Mouse (Mus musculus): ENCODE measurements around the gene Fut1.

The Fut1 gene

DNA sequence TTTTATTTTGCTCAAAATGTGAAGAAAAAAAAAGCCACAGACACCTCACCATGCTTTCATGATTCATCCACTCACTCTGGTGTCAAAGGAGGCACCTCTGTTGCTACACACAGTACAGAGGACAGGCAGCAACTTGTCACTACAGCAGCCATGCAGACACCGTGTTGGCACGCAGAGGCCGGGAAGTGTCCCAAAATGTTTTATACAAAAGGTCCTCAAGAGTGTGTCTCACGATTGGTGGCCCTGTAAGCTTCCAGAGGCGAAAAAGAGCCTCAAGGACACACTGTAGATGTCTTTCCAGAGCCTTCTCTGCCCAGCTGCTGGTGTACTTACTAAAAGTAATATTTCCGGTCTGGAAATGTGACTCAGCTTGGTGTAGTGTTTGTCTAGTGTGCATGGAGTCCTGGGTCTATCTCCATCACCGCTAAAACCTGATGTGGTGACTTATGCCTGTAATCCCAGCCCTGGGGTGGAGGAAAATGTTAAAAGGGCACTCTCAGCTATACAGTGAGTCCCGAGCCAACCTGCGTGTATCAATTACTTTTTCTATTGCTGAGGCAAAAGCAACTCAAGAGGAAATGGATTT, 11.3 kb upstream of the Fut1 start:
- peak; percentile 83 for DNase-seq

DNA sequence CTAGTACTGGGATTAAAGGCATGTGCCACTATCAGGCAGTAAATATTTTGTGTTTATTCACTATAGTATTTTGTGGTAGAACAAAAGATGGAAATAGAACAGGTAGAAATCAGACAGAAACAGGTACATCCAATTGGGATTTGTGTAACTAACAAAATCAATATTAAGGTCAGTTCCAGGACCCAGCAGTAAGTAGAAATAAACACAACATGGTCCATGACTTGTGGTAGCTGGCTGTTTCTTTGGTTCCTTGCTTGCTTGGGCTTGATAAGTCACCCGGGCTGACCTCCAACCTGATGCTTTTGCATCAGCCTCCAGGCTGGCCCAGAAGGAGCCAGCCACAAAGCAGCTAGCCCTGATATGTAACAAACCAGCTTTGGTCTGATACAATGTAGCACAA, 7.6 kb upstream of the Fut1 start:
- no peak for DNase-seq

DNA sequence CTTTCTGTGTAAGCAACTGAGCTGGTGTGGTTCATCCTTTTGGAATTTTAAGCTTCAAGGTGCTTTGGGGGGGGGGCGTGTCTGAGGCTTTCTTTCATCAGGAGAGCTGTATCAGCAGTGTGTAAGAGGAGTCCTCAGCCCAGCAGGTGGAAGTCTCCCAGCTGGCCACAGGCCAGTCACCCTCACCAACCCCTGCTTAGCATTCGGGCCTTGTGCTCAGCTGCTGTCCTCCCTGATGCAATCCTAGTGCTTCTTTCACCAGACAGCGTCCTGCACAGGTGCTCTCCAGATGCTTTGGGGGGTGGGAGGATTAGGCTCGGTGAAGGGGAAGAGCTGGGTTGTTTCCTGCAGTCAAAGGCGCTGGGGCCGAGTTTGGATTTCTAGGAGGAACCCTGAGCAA, 812 bp upstream of the Fut1 start:
- DNase-seq = peak; percentile 85

DNA sequence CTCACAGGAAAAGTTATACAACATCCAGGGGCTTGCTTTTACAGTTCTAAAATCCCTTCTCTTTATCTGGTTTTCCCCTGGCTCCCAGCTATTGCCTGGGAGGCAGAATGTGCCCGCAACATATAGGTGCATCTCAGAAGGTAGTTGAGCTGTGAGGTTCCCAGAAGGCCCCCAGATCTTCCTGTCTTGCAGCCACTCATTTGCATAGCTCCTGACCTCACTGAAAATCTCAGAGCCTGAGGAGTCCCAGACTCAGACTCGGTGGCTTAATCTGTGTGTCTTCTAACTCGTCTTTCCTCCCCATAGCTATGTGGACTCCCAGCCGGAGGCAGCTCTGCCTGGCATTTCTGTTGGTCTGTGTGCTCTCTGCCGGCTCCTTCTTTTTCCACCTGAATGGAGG, 1.2 kb downstream of the Fut1 start:
- DNase-seq = no peak

DNA sequence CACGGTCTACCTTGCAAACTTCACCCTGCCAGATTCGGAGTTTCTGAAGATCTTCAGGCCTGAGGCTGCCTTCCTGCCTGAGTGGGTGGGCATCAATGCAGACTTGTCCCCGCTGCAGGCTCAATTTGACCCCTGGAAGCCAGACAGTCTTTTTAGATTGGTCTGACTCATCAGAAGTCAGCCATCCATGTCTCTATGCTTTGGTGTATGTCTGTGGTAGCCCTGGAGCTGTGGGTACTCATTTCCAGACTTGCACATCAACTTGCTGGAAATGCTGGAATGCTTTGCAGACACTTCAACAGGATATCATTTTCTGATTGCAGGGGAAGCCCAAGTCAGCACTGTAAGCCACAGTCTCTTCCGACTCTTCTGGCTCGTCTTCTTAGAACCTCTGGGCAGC, 2.5 kb downstream of the Fut1 start:
- DNase-seq = peak; percentile 83

DNA sequence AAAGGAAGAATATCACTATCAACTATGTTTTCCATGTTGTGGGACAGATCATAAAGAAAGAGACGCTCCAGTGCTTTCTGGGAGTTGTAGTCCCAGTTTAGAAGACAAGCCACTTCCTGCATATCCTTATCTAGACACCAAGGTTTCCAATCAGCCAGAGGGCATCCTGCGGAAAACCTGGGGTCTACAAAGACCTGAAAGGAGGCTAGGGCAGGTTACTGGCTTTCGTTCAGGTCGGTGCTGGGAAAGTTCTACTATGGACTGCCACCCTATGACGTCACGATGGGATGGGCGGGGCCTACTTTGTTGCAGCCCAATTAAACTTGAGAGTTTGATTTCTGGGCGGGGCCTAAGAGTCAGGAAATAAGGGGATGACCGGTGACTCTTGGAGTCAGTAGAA, 4.4 kb downstream of the Fut1 start, which contains the start of gene Izumo1:
Gene Izumo1 (plus strand): TSS at position 369 of the 400 bp plus-strand sequence.
- DNase-seq = peak; percentile 94

DNA sequence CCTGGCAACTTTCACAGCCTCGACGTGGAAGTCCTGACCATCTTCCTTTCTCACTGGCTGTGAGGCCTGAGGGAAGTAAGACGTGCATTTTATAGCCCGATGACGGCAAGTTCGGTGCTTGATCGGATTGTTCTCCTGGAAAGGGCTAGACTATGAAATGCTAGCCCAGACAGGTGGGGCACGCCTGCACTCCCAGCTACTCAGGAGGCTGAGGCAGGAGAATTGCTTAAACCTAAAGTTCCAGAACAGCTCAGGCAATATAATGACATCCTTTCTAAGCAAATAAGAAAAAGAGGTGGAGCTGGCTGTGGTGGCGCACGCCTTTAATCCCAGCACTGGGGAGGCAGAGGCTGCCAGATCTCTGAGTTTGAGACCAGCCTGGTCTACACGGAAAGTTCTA, 6.4 kb downstream of the Fut1 start:
- peak; percentile 88 for DNase-seq

DNA sequence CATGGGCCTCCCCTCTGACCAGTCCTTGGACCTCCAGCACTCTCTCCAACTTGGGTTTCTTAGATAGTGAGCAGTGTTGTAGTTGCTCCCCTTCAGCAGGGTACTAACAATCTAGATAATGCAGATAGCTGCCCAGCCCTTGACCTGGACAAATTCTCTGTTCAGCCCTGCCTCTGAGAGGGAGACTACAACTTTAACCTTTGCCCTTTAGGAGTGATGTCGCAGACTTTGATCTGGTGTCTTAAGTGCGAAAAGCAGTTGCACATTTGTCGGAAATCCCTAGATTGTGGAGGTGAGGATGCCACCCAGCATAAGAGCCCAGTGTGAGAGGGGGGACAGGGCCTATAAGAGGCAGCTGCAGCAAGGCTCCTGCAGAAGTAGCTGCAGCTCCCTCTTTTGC, 7.6 kb downstream of the Fut1 start:
- peak; percentile 84 for DNase-seq

DNA sequence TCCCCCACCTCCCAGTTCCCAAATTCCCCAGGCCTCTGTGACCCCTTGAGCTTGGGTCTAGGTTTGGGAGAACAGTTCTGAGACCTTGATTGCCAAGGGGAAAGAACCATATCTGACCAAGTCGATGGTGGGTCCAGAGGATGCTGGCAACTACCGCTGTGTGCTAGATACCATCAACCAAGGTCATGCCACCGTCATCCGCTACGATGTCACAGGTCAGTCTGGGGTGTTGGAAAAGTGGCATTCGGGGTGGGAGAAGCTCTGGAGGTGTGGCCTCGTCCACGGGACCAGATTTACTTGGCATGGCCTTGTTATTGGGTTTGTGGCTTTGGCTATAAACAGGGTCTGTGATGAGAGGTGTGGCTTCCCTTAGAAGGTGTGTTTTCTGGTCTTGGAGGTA, 8.4 kb downstream of the Fut1 start:
- peak; percentile 91 for DNase-seq

DNA sequence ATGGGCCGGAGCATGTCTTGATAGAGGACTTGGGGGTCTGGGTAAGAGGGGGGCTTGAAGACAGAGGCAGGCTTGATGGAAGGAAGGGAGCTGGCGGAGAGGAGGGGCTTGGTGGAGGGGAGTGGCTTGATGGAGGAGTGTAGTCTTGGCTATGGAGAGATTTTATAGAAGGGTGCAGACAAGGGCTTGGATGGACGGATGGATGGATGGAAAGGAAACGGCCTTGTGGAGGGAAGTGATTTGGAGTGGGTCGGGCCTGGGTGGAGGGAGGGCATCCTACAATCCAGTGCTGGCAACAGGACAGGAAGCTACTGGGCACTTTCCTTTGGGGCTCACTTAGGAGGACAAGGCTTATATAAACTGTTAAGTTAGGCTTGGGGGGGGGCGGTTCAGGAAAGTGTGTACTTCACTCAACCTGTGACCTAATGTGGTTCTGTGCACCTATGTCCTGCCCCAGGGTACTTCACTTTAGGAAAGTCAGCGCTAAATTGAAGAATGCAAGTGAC, 9.5 kb downstream of the Fut1 start:
- DNase-seq = peak; percentile 94

DNA sequence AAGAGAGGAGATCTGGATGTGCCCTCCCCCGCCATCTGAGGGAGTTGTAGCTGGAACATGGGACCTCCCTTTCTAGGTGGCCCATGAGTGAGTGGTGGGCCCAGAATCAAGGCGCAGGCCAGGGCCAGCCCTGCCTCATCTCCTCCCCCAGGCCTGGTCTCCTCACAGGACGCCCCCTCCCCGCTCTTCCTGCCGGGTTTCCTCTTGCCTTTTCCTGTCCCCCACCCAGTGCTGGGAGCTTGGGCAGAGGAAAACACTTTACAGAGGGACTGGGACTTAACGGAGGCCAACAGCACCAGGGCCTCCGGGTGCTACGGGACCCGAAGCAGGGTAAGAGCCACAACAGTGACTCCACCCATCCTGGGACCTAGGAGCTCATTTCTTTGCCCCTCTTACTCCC, 10.2 kb downstream of the Fut1 start, which contains the start of gene Rasip1:
Gene Rasip1 (plus strand): TSS at position 228 of the 400 bp plus-strand sequence.
- DNase-seq = peak; percentile 99

DNA sequence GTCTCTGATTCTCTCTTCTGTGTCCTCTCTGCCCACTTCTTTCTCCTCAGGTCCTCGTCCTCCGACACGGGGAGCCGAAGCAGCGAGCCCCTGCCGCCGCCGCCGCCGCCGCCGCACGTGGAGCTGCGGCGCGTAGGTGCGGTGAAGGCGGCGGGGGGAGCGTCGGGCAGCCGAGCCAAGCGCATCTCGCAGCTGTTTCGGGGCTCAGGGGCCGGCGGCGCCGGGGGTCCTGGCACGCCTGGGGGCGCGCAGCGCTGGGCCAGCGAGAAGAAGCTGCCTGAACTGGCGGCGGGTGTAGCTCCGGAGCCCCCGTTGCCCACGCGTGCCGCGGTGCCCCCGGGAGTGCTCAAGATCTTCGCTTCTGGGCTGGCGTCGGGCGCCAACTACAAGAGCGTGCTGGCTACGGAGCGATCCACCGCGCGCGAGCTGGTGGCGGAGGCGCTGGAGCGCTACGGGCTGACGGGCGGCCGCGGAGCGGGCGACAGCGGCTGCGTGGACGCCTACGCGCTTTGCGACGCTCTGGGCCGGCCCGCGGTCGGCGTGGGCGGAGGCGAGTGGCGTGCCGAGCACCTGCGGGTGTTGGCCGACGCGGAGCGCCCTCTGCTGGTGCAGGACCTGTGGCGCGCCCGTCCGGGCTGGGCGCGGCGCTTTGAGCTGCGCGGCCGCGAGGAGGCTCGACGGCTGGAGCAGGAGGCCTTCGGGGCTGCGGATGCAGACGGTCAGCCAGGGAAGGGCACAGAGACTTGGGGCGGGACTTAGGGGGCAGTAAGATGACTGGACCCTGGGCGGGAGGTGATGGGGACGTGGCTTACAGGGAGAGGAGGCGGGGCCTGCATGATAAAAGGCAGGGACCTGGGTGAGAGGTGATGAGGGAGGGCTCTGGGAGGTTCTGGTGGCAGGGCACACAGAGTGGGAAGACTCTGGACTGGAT, 11.5 kb downstream of the Fut1 start:
- peak; percentile 99 for DNase-seq

DNA sequence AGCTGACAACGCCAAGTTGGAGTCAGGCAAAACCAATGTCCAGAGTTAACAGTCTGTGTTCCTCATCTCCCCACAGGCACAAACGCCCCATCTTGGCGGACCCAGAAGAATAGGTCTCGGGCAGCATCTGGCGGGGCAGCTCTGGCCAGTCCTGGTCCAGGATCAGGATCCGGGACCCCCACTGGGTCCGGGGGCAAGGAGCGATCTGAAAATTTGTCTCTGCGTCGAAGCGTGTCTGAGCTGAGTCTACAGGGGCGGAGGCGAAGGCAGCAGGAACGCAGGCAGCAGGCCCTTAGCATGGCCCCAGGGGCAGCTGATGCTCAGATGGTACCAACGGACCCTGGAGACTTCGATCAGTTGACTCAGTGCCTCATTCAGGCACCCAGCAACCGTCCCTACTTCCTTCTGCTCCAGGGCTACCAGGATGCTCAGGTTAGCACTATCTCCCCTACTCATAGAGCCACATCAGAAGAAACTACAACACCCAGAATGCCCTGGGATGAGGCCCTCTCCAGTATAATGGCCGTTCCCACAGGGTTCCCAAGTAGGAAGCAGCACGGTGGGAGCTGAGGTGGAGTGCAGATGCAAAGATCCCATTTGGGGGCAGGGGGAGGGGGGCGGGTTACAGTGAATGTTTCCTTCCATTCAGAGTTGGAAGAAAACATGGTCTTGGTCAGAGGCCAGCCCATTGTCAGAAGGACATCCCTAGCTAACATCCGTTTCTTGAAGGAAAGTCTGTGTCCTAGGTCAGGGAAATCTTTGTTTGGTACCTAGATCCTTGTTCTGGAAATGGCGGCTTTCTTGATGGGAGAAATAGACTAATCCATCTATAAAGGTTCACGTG, 13.2 kb downstream of the Fut1 start:
- peak; percentile 94 for DNase-seq

DNA sequence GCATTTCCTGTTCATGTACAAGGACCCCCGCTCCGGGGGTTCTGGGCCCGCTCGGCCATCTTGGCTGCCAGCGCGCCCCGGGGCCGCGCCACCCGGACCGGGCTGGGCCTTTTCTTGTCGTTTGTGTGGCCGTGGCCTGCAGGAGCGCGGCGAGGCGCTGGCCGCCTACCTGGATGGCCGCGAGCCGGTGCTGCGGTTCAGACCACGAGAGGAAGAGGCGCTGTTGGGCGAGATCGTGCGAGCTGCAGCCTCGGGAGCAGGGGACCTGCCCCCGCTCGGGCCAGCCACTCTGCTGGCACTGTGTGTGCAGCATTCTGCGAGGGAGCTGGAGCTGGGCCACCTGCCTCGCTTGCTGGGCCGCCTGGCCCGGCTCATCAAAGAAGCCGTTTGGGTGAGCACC, 15.4 kb downstream of the Fut1 start:
- DNase-seq = peak; percentile 93

DNA sequence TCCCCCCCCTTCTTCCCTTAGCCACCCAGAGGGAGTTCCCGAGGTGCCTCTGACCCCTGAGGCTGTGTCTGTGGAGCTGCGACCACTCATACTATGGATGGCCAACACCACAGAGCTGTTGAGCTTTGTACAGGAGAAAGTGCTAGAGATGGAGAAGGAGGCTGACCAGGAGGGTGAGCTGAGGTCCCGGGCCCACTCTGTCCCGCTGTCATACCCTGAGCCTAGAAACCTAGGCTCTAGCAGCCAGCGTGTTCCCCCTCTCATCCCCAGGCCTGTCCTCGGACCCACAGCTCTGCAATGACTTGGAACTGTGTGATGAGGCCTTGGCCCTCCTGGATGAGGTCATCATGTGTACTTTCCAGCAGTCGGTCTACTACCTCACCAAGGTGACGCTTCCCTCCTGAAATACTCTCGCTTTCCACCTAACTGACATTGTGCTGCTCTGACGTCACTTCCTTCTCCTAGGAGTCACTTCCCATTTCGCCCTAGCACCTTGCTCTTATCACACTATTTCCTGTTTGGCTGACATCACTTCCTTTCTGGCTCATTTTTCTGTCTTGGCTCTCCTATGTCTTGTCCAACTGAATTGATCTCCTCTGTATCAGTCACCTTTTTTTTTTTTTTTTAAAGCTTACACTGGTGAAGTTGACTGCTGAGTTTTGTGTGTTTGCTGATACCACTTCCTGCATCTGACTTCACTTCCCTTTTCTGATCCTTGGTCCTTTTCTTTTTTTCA, 18.0 kb downstream of the Fut1 start:
- peak; percentile 97 for DNase-seq

DNA sequence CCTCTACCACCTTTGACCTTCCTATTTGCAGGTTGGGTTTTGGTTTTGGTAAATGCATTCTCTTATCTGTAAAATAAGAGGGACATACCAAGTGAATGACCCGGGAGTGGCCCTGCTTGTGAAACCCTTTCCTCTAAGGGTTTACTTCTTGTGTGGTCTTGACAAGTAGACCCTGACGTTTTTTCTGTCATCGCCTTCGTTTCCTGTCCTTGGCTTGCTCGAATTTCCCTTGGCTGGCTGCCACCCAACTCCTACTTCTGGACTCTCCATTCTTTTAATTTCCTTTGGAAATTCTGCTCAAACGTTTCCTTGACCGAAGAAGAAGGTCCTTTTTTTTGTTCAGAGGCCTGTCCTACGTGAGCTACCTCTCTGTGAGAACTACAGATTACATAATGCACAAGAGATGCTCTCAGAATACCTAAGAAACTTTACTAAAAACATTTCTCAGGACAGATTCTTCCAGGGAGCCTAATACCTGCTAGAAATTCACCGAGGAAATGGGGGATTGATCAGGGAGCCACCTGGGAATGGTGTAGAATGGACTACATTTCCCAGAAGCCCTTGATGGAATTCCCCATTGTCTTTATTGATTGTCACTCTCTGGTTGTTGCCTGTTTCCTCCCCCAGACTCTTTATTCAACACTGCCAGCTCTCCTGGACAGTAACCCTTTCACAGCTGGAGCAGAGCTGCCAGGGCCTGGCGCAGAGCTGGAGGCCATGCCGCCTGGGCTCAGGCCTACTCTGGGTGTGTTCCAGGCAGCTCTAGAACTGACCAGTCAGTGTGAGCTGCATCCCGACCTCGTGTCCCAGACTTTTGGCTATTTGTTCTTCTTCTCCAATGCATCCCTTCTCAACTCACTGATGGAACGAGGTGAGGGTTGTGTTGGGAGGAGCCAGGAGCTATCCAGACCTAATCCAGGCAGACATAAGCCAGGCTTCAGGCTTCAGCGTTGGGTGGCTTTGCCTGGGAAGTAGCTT, 18.9 kb downstream of the Fut1 start:
- peak; percentile 96 for DNase-seq

DNA sequence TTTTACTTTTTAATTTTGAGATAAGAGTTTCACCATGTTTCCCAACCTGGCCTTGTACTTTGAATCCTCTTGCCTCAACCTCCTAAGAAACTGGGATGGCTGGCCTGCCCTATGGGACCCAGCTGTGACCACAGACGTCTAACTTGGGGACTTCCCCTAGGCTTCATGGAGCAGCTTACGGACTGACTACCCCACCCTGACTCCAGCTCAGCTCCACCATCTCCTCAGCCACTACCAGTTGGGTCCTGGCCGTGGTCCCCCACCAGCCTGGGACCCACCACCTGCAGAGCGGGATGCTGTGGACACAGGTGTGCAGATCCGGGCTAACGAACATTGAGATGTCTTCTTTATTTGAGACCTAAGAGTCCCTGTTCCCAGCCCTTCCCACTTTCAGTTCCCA, 20.6 kb downstream of the Fut1 start:
- peak; percentile 92 for DNase-seq

DNA sequence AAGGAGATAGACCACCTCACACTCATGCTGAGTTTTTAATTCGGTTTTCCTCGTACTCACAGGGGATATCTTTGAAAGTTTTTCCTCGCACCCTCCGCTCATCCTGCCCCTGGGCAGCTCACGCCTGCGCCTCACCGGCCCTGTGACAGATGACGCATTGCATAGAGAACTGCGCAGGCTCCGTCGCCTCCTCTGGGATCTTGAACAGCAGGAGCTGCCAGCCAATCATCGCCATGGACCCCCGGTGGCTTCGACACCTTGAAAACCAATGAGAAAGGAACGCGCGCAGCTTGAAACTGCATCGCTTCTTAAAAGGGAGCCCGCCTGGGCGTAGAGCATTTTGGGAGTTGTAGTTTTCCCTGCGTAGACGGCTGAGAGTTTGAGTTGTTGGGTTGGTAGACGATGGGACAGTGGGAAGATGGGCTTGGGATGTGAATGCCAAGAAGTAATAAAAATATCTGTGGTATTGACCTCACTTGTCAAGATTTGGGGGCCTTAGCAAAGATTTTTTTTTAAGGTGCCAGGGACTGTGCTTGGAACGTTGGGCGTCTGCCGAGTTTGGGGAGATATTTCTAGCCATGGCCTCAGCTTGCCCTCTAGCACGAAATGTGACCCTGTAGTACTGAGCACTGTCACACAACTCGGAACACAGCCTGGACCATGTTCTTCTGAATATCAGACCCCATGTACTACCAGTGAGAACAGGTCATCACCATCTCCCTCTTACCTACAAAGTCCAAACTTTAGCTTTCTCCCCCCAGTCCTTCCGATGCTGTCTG, 21.7 kb downstream of the Fut1 start:
- DNase-seq = peak; percentile 99

DNA sequence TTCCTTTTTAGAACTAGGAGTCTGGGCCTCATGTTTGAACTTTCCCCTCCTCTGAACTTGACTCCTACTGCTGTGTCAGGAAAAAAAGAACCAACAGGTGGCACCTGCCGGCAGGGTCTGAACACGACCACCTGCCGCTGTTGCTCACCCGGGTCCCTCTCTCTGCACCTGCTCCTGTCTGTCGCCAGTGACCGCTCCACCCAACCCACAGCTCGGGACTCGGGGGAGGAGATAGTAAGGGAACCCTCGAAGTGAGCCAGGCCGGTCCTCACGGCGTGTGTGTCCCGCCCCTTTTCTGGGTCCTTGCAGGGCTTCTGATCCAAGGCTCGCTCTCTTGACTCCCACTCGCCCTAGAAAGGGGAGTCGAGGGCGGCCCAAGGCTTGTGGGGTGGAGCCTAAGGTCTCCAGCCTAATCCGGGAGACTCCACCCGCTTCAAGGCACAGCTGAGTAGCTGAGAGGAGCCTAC, 22.5 kb downstream of the Fut1 start, which contains the start of gene Mamstr:
Gene Mamstr (plus strand): TSS at position 417 of the 467 bp plus-strand sequence.
- DNase-seq = peak; percentile 96
